Mouse (Mus musculus) urinary bladder, postnatal 36 days (tissue): ENCODE measurements at regions not wholly inside any gene's neighbourhood (a gene's known extent, or its start where the extent isn't known, plus 50 kb on each side); places are given as distances from the start of the nearest gene placed in this dataset.

Source experiments
- DNase-seq, 2 experiments: peaks; one replicate each; pipeline ENCODE4 v3.0.0; 2022; ENCODE audit warnings: low spot score in 2 of 2, mixed read lengths in 1 of 2

DNA sequence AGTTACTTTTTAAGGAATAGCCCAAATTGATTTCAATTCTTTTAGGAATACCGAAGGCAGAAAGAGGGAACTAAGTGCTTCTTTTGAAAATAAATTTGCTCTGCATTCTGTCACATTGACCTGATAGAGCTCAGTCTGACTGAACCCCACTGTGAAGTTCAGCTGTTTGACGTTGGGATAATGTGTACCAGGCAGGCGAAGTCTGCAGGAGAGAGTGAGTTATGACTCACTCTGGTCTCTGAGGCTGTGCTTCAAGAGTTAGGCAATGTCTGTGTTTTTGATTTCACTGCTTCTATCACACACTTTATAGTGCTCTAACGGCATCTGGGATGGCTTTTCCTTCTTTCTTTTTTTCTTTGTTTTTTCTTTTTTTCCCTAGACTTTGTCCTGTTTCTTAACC, 283.5 kb downstream of the Naf1 start:
- no peak for DNase-seq

DNA sequence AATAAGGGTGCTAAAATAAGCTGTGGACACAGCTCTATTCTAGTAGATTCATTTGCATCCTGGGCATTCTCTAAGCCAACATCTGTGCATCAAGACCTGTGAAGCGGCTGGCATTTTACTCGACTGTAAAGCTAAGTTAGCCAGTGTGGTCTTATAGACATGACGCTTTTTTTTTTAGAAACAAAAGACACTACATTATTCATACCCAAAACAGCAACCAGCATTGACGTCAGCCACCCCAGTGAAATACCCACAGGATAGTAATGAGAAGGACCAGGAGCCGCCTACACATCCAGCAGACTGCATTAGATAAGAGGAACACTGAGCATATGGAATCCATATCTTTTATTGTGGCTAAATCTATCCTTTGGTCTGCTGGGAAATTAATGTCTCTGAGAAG, 321.7 kb downstream of the Naf1 start:
- no peak for DNase-seq

DNA sequence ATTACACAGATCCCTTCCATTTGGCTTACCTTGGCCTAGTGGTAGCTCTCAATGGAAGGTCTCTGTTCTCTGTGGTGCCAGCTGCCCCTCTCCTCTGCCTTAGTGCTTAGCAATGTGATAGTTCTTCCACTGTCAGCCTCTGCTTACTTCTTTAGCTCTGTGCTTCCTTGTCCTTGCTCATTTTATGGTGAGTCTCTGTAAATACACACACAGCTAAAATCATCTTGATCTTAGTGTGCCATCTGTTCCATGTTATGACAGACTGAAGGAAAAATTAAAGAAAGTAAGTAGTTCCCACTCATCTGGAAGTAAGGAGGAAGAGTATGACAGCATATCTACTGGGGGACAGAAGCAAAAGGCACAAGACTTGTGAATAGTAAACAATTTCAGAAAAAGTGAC, 324.4 kb upstream of the Nat3 start:
- DNase-seq: no peak

DNA sequence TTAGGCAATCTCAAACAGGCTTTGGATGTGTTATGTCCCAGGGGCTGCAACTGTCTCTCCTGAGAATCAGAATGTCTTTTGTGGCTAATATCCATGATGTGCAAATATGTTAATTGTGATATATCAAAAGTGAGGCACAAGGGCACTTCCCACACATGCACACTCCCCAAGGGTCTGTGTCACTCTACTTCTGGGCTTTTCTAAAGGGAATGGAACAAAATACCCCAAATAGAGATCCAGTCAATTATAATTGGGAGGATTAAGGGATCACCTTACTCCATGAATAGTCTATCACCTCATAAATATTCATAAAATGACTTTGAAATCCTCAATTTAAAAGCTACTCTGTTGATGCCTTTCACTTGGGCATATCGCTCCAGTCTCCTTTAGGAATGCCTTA, 317.6 kb upstream of the Nat3 start:
- DNase-seq: no peak

DNA sequence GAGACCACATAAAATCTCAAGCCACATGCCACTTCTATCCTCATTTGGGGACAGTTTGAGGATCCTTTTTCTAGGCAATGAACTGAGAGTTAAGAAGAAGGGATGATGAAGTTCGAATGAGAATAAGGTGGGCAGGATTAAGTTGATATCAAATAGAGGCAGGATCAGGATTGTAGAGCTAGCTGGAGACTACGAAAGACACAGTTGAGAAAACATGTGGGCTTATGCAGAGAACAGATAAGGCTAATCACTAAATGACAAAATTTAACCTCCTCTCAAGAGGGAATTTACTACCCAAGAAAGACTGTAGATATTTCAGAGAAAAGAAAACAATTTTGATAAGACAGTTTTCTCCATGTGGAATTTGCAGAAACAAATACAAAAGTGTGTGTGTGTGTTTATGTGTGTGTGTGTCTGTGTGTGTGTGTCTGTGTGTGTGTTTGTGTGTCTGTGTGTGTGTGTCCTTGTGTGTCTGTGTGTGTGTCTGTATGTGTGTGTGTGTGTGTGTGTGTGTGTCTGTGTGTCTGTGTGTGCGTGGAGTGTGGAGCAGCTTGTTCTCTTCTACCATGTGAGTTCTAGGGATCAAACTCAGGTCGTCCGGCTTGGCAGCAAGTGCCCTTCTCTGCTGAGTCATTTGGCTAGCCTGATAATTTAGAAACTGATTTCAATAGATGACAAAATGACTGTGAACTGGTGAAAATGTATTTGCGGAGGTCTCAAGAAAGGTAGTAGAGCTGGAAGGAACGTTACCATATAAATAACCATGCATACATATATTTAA, 291.5 kb upstream of the Nat3 start:
- peak in 1 of 2 experiments; percentile 1 for DNase-seq

DNA sequence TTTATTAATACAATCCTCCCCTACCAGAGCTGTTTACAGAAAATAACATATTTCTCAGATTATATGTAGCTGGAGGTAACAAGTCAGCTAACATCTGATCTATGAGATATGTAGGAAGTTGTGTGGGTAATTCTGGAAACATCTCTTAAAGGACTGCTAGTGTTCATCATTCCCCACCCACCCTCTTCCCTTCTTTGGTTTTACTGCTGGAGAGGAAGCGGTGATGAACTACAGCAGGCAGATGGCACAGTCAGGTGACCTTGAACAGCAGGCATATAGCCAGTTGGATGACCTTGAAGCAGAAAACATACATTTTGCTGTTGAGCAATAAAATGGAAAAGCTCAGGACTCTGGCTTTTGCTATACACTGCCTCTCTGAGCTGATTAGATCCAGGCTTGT, 284.7 kb upstream of the Nat3 start:
- DNase-seq: no peak

DNA sequence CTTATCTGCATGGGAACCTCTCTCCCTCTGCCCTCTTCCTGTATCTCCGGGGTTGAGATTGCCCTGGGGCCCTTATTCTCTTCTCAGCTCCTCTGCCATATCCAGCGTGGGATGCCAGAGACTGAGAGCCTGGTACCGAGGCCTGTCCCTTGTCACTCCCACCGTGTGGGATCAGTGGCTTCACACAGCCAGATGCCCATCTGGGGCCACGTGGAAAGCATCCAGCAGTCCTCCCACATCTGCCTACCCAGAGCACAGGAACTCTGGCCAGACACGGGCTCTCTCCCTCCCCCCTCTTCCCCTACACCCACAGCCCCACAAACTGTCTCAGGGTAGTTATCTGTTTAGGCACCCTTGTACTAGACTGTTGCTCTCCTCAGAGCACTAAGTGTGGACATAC, 244.9 kb upstream of the Nat3 start:
- no peak for DNase-seq

DNA sequence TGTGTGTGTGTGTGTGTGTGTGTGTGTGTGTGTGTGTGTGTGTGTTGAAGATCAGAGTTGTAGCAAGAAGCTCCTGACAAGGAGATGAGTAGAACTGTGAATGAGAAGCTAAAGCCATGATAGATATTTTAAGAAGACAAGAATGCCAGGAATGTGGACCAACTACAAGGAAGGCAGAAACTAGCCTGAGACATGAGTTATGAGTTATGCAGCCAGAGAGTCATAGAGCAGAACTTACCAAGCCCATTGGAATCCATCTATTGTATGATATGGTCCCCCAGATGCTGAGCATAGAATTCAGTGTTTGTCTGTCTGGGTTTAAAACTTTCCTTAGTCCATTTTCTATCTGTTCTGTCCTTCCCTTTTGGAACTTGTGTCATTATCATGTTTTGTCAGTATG, 244.2 kb upstream of the Nat3 start:
- no peak for DNase-seq

DNA sequence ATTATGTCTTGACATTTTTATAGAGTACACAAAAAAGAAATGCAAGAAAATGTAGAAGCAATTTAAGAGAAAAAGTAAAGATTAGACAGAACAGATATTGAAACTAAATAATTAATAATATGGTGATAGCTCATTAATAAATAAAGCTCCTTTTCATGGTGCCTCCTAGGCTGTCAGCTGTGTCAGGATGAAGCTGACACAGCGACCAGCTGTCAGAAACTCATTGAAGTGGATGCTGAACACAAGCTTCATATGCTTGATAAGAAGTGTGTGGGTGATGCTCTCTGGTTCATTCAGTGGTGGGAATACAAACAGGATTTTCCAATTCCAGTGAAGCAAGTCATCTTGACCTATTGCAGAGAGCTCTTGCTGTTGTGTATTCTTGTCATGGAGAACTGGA, 213.2 kb upstream of the Nat3 start:
- no peak for DNase-seq

DNA sequence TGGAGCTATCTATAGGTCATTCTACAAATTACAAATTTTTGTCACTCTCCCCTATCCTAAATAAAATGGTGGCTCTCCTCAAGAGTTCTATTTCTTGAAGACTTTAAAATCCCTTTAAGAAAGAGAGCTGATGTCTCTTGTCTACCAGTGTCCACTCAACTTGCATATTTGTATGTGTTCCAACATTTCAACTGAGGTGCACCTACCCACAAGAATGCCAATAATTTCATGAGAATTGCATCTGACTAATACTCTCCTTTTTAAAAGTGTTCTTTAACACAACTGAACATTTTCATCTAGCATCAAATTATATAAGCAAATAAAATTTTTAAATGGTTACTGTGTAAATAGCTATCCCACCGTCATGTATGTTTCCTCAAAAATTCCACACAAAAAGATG, 206.3 kb upstream of the Nat3 start:
- no peak for DNase-seq

DNA sequence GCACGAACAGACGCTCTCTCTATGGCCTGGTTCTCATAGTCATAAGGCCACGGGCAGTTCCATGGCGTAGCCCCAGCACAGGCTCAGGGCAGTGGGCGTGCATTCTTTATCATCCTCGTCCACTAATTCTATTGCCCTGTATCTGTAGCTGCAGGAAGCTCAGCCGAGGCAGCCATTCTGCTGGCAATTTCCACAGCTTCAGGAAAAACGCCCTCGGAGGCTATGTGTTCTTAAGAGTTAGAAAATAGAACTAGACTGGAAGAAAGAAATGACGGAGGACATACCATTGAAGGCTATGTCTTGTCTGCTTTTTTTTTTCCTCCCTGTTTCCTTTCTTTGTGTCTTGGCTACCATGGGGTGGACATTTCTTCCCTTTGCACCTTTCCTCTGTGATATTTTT, 205.0 kb upstream of the Nat3 start:
- no peak for DNase-seq

DNA sequence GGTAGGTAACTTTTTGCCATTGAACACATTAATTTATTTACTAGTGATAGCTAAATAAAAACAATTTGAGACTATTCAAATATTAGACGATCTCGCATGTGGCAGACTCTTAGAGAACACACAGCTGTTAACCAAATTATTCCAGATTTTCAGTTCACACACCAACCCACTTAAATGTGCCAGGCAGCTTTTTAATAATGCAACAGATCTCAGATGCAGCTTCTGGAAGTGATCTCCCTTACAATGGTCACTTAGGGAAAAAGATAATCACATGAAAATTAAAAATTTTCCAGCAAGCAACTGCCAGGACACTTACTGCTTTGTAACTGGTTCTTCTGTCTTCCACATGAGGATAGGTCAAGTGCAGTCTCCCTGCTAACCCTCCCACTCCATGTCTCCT, 203.1 kb upstream of the Nat3 start:
- DNase-seq: no peak

DNA sequence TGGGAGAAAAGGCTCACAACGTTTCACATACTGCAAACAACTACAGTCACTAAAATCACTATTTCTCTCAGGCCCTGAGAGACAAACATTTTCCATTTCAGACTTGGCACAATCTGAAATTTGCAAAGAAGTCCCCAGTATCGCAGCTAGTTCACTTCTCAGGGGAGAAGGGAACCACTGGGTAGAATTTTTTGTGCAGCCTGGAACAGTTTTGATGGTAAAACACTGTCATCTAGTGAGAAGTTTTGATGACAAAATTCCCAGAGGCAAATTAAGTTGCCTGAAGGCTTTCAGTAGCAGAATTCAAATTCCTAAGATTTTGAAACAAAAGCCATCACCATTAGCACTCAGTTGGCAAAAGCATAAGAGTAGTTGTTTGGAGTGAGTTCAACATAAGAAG, 195.2 kb upstream of the Nat3 start:
- DNase-seq: no peak

DNA sequence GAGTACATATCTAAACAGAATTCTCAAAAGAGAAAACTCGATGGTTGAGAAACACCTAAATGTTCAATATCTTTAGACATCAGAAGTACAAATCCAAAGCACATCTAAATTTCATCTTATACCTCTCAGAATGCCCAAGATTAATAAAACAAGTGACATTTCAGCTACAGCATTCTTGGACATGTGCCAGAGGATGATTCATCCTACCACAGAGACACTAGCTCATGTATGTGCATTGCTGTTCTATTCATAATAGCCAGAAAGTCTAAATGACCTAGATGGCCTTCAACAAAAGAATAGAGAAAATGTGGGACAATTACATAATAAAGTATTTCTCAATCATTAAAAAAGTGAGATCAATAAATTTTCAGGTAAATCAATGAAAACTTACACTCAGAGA, 146.6 kb upstream of the Nat3 start:
- no peak for DNase-seq

DNA sequence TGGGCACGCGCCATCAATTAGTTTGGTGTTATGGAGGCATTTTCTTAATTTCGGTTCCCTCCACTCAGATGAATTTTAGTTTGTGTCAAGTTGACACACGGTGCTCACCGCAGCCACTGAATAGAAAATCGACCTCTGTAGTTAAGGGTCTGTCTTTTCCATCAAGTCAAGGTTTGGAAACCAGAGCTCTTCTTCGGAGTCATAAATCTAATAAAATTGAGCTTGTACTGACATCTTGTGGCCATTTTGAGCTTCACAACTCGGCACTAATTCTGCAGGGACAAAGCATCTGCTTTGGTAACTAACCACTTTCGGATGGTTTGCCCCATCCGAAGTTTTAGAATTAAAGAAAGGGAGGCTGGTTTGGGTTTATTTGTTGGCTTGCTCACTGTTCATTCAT, 117.7 kb upstream of the Nat3 start:
- DNase-seq: no peak

DNA sequence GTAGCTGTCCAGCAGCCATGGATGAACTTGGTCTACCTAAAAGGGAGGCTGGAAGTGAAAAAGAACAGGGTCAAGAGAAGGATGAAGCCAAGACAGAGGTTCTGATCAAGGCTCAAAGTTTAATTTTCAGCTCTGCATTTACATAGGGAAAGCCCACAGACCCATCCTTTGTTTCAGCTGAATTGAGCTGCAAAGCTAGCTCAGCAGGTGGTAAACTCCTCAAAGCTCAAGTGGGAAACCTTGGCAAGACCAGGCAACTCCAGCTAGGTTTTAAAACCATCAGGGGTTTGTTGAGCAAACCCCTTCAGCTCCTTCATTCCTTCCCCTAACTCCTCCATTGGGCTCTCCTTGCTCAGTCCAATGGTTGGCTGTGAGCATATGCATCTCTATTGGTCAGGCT, 108.8 kb upstream of the Nat3 start:
- no peak for DNase-seq

DNA sequence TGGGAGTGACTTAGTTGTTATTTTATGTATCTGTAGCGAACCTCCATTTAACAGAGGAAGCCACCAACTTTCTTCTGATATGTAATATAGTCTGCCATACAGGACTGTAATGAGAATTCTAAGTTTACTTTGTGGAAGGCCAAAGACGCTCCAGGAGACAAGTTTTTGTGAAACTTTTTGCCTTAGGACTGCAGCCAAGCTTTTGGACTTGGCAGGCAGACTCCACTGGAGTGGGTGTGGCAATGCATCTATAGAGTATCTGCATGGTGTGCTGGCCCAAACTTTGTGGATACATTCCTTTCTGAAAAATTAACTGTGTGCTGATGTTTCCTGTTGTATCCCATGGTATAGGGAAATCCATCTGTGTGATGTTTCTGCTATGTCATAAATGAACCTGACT, 101.1 kb upstream of the Nat3 start:
- no peak for DNase-seq
